ENCODE assay signal across 29 mouse cellular contexts in the genomic region with DNA sequence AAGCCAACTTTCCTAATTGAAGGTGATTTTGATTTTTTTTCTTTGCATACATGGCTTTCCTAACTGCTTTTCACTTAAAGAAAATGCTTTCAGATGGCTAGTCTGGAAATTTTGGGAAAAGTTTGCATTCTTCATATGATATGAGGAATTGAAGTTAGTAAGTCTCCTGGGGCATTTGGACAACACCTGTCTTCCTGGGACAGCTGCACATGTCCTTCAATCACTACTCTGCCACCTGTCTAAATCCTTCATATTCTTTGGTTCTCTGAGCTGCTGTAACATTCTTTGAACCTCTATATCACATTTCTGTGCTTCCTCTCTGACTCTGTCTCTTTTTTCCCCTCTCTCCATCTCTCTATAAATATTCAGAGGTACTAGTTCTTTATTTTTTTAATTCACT.
A peak's percentile ranks its signal among the peaks of the same experiment; 100 is the strongest.
DNase-seq lines count a peak whose midpoint lies in the region; ATAC-seq and TF ChIP-seq lines count a peak whose summit lies in the region.
"Had no signal": no experiment of that assay in that cellular context is flagged by ENCODE, and none has a peak within 500 bp of the region (broad histone marks: within the 10 kb centered on the region; RNA-seq: fewer than 3 reads in every experiment).

No protein-coding gene starts in this region.

- H3ac ChIP-seq in C2C12 (ENCODE audit: control insufficient read depth, insufficient read length, low read depth): no peak overlapping the region
- H3ac ChIP-seq in myocyte (ENCODE audit: control insufficient read depth, insufficient read length): no peak overlapping the region

- ATAC-seq in hindbrain, embryonic 11.5 days (ENCODE audit: low FRiP score): no peak
- ATAC-seq: CD4-positive, CD25-positive, alpha-beta regulatory T cell, adult 4 months; forebrain, embryonic 14.5 days; forebrain, embryonic 16.5 days; Patski had no signal

- no peak for TF ChIP-seq CTCF in gastrocnemius, adult 2 months (IDR thresholded peaks at IDR 0.05)
- TF ChIP-seq CTCF in C2C12 (IDR thresholded peaks at IDR 0.05; ENCODE audit: control insufficient read depth, insufficient read depth, insufficient read length): no peak

- H3K27ac ChIP-seq in gastrocnemius, adult 2 months: peak overlapping the region; percentile 38; the same call in 1 of the 2 replicates
- H3K27ac ChIP-seq in hindbrain, embryonic 11.5 days (ENCODE audit: low read depth, low read length): no peak overlapping the region
- H3K27ac ChIP-seq: embryonic facial prominence, embryonic 12.5 days; embryonic facial prominence, embryonic 15.5 days; forebrain, embryonic 10.5 days; forebrain, embryonic 12.5 days had no signal

- H3K4me2 ChIP-seq in myocyte (ENCODE audit: low read depth): no peak overlapping the region
- H3K4me2 ChIP-seq in hindbrain, embryonic 11.5 days (replicated peaks; ENCODE audit: low read depth, low read length): no peak overlapping the region
- H3K4me2 ChIP-seq: embryonic facial prominence, embryonic 12.5 days; embryonic facial prominence, embryonic 15.5 days; forebrain, embryonic 12.5 days had no signal

- intact Hi-C loops in gastrocnemius, adult 2 months (cut with DNase I): no loop called here
- intact Hi-C loops in left cerebral cortex, postnatal 36 days (cut with DNase I): no loop called here

- TF ChIP-seq POLR2A in myocyte (IDR thresholded peaks at IDR 0.05; ENCODE audit: insufficient read length, low read depth): no peak

- H3K4me1 ChIP-seq in hindbrain, embryonic 11.5 days (replicated peaks; ENCODE audit: control insufficient read depth, insufficient read depth, low read length): no peaks in the 10 kb centered on the region
- H3K4me1 ChIP-seq: embryonic facial prominence, embryonic 12.5 days; embryonic facial prominence, embryonic 15.5 days; forebrain, embryonic 10.5 days; forebrain, embryonic 12.5 days had no signal

- no peak overlapping the region for H3K4me3 ChIP-seq in gastrocnemius, adult 2 months
- no peak overlapping the region for H3K4me3 ChIP-seq in C2C12 (ENCODE audit: insufficient read depth, poor library complexity, severe bottlenecking)
- no peak overlapping the region for H3K4me3 ChIP-seq in myocyte
- no peak overlapping the region for H3K4me3 ChIP-seq in hindbrain, embryonic 11.5 days (ENCODE audit: low read depth, low read length)
- H3K4me3 ChIP-seq: embryonic facial prominence, embryonic 12.5 days; embryonic facial prominence, embryonic 15.5 days; erythroblast, embryonic 14.5 days; forebrain, embryonic 10.5 days; forebrain, embryonic 12.5 days had no signal

- H3K9ac ChIP-seq in hindbrain, embryonic 11.5 days (ENCODE audit: low read depth, low read length): no peak overlapping the region
- H3K9ac ChIP-seq: embryonic facial prominence, embryonic 12.5 days; embryonic facial prominence, embryonic 15.5 days; forebrain, embryonic 12.5 days had no signal

- no peaks in the 10 kb centered on the region for H3K9me3 ChIP-seq in hindbrain, embryonic 11.5 days (ENCODE audit: control insufficient read depth, low read length)
- H3K9me3 ChIP-seq: embryonic facial prominence, embryonic 12.5 days; embryonic facial prominence, embryonic 15.5 days; forebrain, embryonic 10.5 days; forebrain, embryonic 12.5 days; G1E had no signal

- H3K27me3 ChIP-seq in C2C12 (ENCODE audit: control insufficient read depth, insufficient read depth, insufficient read length) (no peaks in the 10 kb centered on the region), myocyte (ENCODE audit: control insufficient read depth, insufficient read depth, insufficient read length) (no peaks in the 10 kb centered on the region)
- no peaks in the 10 kb centered on the region for H3K27me3 ChIP-seq in hindbrain, embryonic 11.5 days (ENCODE audit: control insufficient read depth, insufficient read depth, low read length)
- H3K27me3 ChIP-seq: CH12.LX; embryonic facial prominence, embryonic 12.5 days; embryonic facial prominence, embryonic 15.5 days; forebrain, embryonic 12.5 days had no signal

- H3K79me2 ChIP-seq in C2C12 (ENCODE audit: control insufficient read depth, insufficient read depth): no peaks in the 10 kb centered on the region
- no peaks in the 10 kb centered on the region for H3K79me2 ChIP-seq in myocyte (ENCODE audit: control insufficient read depth, insufficient read depth)

- DNase-seq in gastrocnemius, adult 2 months: no peak
- DNase-seq in gastrocnemius, postnatal 4 days (ENCODE audit: low spot score in 2 of 2): no peak
- DNase-seq in forelimb bud, embryonic 11.5 days (ENCODE audit: low read depth, low spot score): peak; percentile 1
- no peak for DNase-seq in left cerebral cortex, postnatal 36 days (ENCODE audit: low spot score in 2 of 2)
- no peak for DNase-seq in right cerebral cortex, adult 18-20 months
- DNase-seq in hindbrain, embryonic 11.5 days (ENCODE audit: low spot score): no peak
- DNase-seq: adrenal gland, adult 2 months; adrenal gland, postnatal 10 days; adrenal gland, postnatal 25 days; cerebellum, adult 11 months; cerebellum, adult 18-20 months; cerebellum, adult 8-10 months; cerebellum, adult 9-11 months; cerebellum, postnatal 14 days; cerebellum, postnatal 36 days; embryo, embryonic 11 days had no signal

- H3K79me3 ChIP-seq in C2C12 (ENCODE audit: low read depth): no peaks in the 10 kb centered on the region

- H3K36me3 ChIP-seq in C2C12 (ENCODE audit: control insufficient read depth, insufficient read depth) (no peaks in the 10 kb centered on the region), myocyte (ENCODE audit: control insufficient read depth, insufficient read depth) (no peaks in the 10 kb centered on the region)
- H3K36me3 ChIP-seq in hindbrain, embryonic 11.5 days (ENCODE audit: control insufficient read depth, insufficient read depth, low read length): no peaks in the 10 kb centered on the region
- H3K36me3 ChIP-seq: embryonic facial prominence, embryonic 12.5 days; embryonic facial prominence, embryonic 15.5 days; forebrain, embryonic 10.5 days; forebrain, embryonic 12.5 days; G1E had no signal

TF ChIP-seq in C2C12, 6 proteins besides CTCF, POLR2A, EP300 and RAD21:
- TF ChIP-seq MYOG (IDR thresholded peaks at IDR 0.05; ENCODE audit: control insufficient read depth, extremely low read depth, insufficient read length) (no peak), MYOD1 (IDR thresholded peaks at IDR 0.05; ENCODE audit: control insufficient read depth, insufficient read length, low read depth) (peak; percentile 68)
TF ChIP-seq in C2C12: peak in this region for 1.

TF ChIP-seq in myocyte, 11 proteins besides CTCF, POLR2A, EP300 and RAD21:
- TF ChIP-seq TCF3 (IDR thresholded peaks at IDR 0.05; ENCODE audit: insufficient read length, low read depth): no peak
- peak; percentile 53 for TF ChIP-seq TCF12 (IDR thresholded peaks at IDR 0.05; ENCODE audit: insufficient read depth, poor library complexity, severe bottlenecking)
- peak; percentile 19 to 88 (median 61) for TF ChIP-seq MYOD1 (IDR thresholded peaks at IDR 0.05; ENCODE audit: control insufficient read depth in 1 of 3, insufficient read length in 2 of 3, low read depth in 2 of 3)
